Mouse (Mus musculus) intestine, embryonic 14.5 days (tissue): ENCODE data around the gene Pitpnm1. TPM values are rescaled to one million over a fixed set of nuclear protein-coding genes. Genes with fewer than 3 reads are reported as not detected.
"Not testable (repeated sequence)": the region's sequence is repeated elsewhere in the genome, so short reads cannot be mapped to it uniquely, and the experiment has no call there.

ENCODE experiments used
- ATAC-seq: fragments of 200-750 bp; cut with Nextera tagmentation; replicated peaks from 2 replicates; pipeline ENCODE4 v1.8.0; 2017; ENCODE audit warnings: low read depth, moderate number of reproducible peaks, moderate TSS enrichment, moderate library complexity; ENCODE audit not compliant: low FRiP score, low TSS enrichment
- DNase-seq: peaks from one replicate; pipeline ENCODE4 v3.0.0-alpha.2; 2018; ENCODE audit warnings: low spot score
- H3K27ac ChIP-seq: fragments of 300-500 bp; sonication (generic); 2 replicates; pipeline ENCODE4 v1.5.1; 2014; ENCODE audit warnings: low read depth, mild to moderate bottlenecking, control low read depth
- H3K27me3 ChIP-seq: fragments of 300-500 bp; sonication (generic); replicated peaks from 2 replicates; pipeline ENCODE4 v1.6.1; 2014; ENCODE audit warnings: low read length, control low read depth; ENCODE audit not compliant: control insufficient read depth, insufficient read depth
- H3K36me3 ChIP-seq: fragments of 300-500 bp; sonication (generic); 2 replicates; pipeline ENCODE4 v1.6.1; 2014; ENCODE audit warnings: low read length, control low read depth; ENCODE audit not compliant: control insufficient read depth, insufficient read depth
- H3K4me1 ChIP-seq: fragments of 300-500 bp; sonication (generic); replicated peaks from 2 replicates; pipeline ENCODE4 v1.6.1; 2014; ENCODE audit warnings: low read length, control low read depth, mixed read lengths; ENCODE audit not compliant: control insufficient read depth, insufficient read depth
- H3K4me2 ChIP-seq: fragments of 300-500 bp; sonication (generic); 2 replicates; pipeline ENCODE4 v1.6.1; 2014; ENCODE audit warnings: low read length
- H3K4me3 ChIP-seq: fragments of 300-500 bp; sonication (generic); 2 replicates; pipeline ENCODE4 v1.5.1; 2014; ENCODE audit warnings: low read depth, low read length, control low read depth, mixed read lengths
- H3K9ac ChIP-seq: fragments of 300-500 bp; sonication (generic); 2 replicates; pipeline ENCODE4 v1.6.1; 2014; ENCODE audit warnings: mild to moderate bottlenecking, low read length
- H3K9me3 ChIP-seq: fragments of 300-500 bp; sonication (generic); 2 replicates; pipeline ENCODE4 v1.6.1; 2016; ENCODE audit warnings: low read length, control low read depth; ENCODE audit not compliant: control insufficient read depth
- WGBS: fragments of 180-500 bp; shearing (Covaris S2); extraction: QIAGEN DNeasy Blood & Tissue Kit; methylation state at CpG from one replicate; pipeline ENCODE4 v1.1.7; 2014; 5-methylcytosine and 5-hydroxymethylcytosine counted together
- polyA plus RNA-seq: library from polyadenylated mRNA; unstranded; fragments of >200 nt; fragmentation: Nextera tagmentation; extraction: Ambion mirVana; gene quantifications from 2 replicates; pipeline ENCODE4 v1.2.1, GENCODE M21; 2014

Pitpnm1 gene
- polyA plus RNA-seq, 1 experiment from 2014 or later = 14.3 TPM

DNA sequence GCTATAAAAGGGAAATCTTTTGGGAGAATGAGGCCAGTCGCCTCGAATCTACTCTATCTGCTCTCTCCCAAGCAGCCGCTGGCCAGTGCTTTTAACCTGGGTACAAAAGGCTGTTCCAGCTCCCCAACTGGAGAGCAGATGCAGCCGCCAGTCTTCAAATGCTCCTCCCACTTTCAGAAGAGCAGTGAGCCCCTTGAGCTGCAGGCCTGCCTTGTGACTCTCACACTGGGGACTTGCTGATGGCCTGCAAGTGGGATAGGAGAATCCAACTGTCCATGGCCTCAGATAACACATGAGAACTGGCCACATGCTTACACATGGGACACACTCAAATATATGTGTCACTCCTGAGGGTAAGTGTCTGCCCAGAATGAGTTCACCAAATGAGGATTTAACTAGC lies 43.1 kb upstream of the Pitpnm1 start:
- Histone ChIP-seq H3K4me1 (no peaks in the 10 kb centered on the region), H3K9me3 (no peaks in the 10 kb centered on the region), H3K27ac (no peak overlapping the region), H3K9ac (no peak overlapping the region), H3K27me3 (no peaks in the 10 kb centered on the region), H3K36me3 (no peaks in the 10 kb centered on the region), H3K4me3 (no peak overlapping the region), H3K4me2 (no peak overlapping the region)
- DNase-seq (no peak), ATAC-seq (no peak)
- 43% methylated on average over 4 of the region's 4 CpGs for WGBS

DNA sequence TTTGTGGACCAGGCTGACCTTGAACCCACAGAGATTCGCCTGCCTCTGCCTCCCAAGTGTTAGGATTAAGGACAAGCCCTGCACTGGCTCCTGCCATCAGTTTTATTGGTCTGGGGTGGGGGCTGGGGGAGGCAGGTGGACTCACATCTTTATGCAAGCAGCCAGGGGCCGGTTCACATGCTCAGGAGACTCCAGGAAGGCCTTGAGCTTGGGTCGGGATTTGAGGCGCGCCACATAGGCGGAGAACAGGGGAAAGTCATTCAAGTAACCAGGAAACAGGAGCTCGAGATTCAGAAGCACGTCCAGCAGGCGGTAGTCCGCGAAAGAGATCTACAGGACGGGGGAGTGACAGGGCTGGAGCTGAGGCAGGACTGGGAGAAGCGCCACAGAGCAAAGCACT lies 42.4 kb upstream of the Pitpnm1 start:
- Histone ChIP-seq H3K27ac (no peak overlapping the region), H3K9ac (no peak overlapping the region), H3K36me3 (no peaks in the 10 kb centered on the region), H3K4me1 (no peaks in the 10 kb centered on the region), H3K4me3 (no peak overlapping the region), H3K4me2 (no peak overlapping the region), H3K27me3 (no peaks in the 10 kb centered on the region), H3K9me3 (no peaks in the 10 kb centered on the region)
- DNase-seq (no peak), ATAC-seq (no peak)
- WGBS = 83% methylated on average over 13 of the region's 13 CpGs

DNA sequence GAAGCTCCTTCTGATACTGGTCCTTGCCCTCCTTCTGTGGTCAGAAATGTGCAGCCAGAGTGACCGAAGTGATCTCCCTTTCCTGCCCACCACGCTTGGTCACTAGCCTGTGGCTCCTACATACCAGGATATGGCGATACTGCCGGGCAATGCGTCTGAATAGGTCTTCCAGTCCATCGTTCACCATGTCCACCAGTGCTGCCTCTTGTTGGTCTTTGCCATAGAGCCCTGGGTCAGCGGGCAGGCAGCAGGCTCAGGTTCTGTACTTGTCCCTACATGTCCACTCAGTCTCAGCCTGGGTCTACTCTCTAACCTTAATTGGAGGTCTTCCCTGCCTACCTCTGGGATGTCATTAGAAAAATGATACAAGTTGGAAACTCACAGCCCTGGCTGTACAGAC lies 41.8 kb upstream of the Pitpnm1 start:
- no peak overlapping the region for H3K27ac ChIP-seq
- H3K4me3 ChIP-seq = no peak overlapping the region
- DNase-seq (no peak), ATAC-seq (no peak)
- no peaks in the 10 kb centered on the region for H3K4me1 ChIP-seq
- no peaks in the 10 kb centered on the region for H3K27me3 ChIP-seq
- 95% methylated on average over 7 of the region's 7 CpGs for WGBS
- no peaks in the 10 kb centered on the region for H3K36me3 ChIP-seq
- H3K9ac ChIP-seq = no peak overlapping the region
- H3K4me2 ChIP-seq = no peak overlapping the region
- H3K9me3 ChIP-seq = no peaks in the 10 kb centered on the region

DNA sequence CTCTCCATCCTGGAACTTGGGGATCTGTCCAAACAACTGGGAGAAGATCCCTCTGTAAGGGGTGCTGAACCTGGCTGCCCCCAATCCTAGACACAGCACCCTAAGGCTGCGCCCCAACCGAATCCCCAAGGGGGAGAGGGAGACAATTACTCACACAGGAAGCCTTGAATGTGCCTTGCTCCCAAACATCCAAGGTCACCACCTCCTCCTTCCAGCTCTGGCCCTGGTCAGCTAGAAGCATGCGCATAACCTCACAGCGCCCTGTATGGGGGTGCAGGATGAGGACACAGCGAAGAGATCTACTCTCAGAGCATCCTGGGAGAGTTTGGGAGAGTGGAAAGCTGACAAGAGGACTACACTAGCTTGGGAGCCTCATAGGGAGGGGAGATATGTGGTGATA lies 41.2 kb upstream of the Pitpnm1 start:
- Histone ChIP-seq H3K4me1 (no peaks in the 10 kb centered on the region), H3K9ac (no peak overlapping the region), H3K36me3 (no peaks in the 10 kb centered on the region), H3K27ac (no peak overlapping the region), H3K27me3 (no peaks in the 10 kb centered on the region), H3K4me2 (no peak overlapping the region), H3K4me3 (no peak overlapping the region), H3K9me3 (no peaks in the 10 kb centered on the region)
- WGBS = 83% methylated on average over 5 of the region's 5 CpGs
- no peak for ATAC-seq
- DNase-seq = no peak

DNA sequence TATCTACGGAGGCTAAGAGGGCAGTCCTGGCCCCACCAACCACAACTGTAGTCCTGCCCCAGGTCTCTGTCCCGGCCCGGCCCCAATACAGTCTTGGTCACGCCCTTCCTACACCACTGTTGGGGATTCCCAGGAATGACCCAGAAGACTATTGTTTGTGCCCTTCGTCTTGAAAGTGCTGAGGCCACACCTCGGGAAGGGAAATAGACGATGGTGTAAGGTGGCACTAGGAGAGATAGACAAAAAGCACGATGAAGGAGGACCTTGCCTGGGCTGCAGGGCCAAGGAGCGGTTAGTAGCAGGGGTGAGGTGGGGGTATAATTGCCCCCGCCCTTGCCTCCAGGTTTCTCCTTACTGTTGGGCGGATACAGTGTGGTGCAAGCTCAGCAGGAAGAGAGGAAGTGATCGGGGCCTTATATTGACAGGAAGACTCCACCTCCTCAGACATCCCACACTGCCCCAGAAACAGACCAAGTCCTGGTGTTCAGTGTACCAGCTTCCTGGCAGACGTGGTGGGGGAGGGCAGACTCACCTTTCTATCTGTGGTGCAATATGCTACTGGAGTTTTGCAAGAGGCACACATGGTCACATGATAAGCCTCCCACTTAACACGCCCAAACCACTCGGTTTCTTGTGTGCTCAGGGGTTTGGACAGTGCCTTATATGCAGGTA lies 40.6 kb upstream of the Pitpnm1 start, which contains the start of gene Gstp3:
Gene Gstp3 (minus strand): TSS at position 501 of the 672 bp plus-strand sequence.
- no peak within 1 kb of the TSS for H3K9ac ChIP-seq
- no peaks in the 10 kb centered on the region for H3K4me1 ChIP-seq
- no peak within 1 kb of the TSS for H3K4me2 ChIP-seq
- no peak within 1 kb of the TSS for H3K4me3 ChIP-seq
- no peaks in the 10 kb centered on the region for H3K9me3 ChIP-seq
- ATAC-seq (no peak), DNase-seq (no peak)
- no peak within 1 kb of the TSS for H3K27ac ChIP-seq
- 71% methylated on average over 15 of the region's 15 CpGs for WGBS
- H3K36me3 ChIP-seq = no peaks in the 10 kb centered on the region
- no peaks in the 10 kb centered on the region for H3K27me3 ChIP-seq

DNA sequence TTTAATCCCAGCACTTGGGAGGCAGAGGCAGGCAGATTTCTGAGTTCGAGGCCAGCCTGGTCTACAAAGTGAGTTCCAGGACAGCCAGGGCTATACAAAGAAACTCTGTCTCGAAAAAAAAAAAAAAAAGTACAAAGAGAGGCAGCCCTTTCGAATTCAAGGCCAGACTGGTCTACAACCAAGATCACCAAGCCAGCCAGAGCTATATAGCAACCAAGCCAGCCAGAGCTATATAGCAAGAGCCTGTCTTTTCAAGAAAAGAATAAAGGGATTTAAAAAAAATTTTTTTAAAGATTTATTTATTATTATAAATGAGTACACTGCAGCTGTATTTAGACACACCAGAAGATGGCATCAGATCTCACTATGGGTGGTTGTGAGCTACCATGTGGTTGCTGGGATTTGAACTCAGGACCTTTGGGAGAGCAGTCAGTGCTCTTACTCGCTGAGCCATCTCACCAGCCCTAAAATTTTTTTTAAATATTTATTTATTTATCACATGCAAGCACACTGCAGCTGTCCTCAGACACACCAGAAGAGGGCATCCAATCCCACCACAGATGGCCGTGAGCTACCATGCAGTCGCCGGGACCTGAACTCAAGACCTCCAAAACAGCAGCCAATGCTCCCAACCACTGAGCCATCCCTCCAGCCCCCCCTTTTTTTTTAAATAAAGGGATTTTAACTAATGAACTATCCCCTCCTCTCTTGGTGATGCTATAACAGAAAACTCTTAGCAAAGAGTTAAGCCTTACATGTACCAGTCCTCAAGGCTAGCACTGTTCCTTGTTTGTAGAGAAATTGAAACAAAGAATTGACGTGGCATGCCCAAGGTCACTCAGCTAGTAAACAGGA lies 39.5 kb upstream of the Pitpnm1 start:
- not testable (repeated sequence) for H3K27me3 ChIP-seq, H3K4me3 ChIP-seq, H3K36me3 ChIP-seq, ATAC-seq, H3K4me2 ChIP-seq, H3K27ac ChIP-seq, DNase-seq, H3K9me3 ChIP-seq, H3K4me1 ChIP-seq, H3K9ac ChIP-seq
- 91% methylated on average over 8 of the region's 8 CpGs for WGBS

DNA sequence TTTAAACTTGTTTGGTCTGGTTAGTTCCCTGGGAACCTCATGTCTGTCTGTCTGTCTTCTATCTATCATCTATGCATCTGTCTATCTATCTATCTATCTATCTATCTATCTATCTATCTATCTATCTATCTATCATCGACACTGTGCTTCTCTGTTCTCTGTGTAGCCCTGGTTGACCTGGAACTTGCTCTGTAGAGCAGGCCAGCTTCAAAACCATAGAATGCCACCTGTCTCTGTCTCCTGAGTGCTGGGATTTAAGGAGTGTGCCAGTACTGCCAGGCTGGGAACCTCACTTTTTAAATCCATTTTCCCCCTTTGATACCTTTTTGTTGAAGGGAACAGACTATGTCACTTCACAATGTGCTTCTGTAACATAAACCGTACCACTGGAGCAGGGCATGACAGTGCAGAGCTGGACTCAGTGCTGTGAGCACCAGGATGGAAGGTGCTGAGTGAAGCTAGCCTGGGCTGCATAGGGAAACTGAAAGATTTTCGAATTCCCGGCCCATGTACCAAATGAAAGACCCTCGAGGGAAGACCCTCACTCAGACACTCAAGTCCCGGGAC lies 38.8 kb upstream of the Pitpnm1 start:
- DNase-seq = no peak
- H3K27ac ChIP-seq = no peak overlapping the region
- no peaks in the 10 kb centered on the region for H3K9me3 ChIP-seq
- 95% methylated on average over 5 of the region's 6 CpGs for whole genome bisulfite sequencing
- no peaks in the 10 kb centered on the region for H3K4me1 ChIP-seq
- no peak overlapping the region for H3K9ac ChIP-seq
- no peaks in the 10 kb centered on the region for H3K27me3 ChIP-seq
- H3K36me3 ChIP-seq = no peaks in the 10 kb centered on the region
- no peak overlapping the region for H3K4me3 ChIP-seq
- ATAC-seq = no peak
- no peak overlapping the region for H3K4me2 ChIP-seq

DNA sequence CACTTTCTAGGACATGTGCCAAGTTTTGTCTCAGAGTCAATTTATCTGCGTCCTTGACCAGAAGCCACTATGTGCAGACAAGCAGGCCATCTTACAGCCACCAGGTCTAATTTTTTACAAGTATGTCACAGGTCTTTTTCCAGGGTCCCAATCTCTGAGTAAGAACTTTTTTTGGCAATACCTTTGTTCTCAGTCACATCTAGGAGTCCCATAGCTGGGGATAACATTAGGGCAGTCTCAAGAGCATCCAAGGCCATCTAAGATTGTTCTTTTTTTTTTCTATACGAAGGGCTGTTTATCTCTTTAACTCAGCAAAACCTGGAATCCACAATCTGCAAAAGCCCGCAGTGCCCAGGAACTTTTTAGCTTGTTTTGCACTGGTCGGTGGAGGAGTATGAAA lies 36.4 kb upstream of the Pitpnm1 start:
- not testable (repeated sequence) for H3K9me3 ChIP-seq, H3K27ac ChIP-seq, H3K4me1 ChIP-seq, H3K27me3 ChIP-seq, H3K36me3 ChIP-seq, H3K9ac ChIP-seq, H3K4me3 ChIP-seq, DNase-seq, H3K4me2 ChIP-seq, ATAC-seq
- WGBS = 80% methylated on average over 2 of the region's 4 CpGs
